Mouse (Mus musculus) limb, embryonic 12.5 days (tissue): ENCODE measurements around the gene Lama1. TPM values are rescaled to one million over a fixed set of nuclear protein-coding genes. Genes with fewer than 3 reads are reported as not detected.
"Not testable (repeated sequence)": the region's sequence is repeated elsewhere in the genome, so short reads cannot be mapped to it uniquely, and the experiment has no call there.

Experiments used
- ATAC-seq: fragments of 200-750 bp; cut with Nextera tagmentation; 2 replicates; pipeline ENCODE4 v1.8.0; 2017; ENCODE audit warnings: low read depth, moderate TSS enrichment; ENCODE audit not compliant: insufficient number of reproducible peaks, insufficient read depth, low FRiP score, low TSS enrichment
- H3K27ac ChIP-seq: fragments of 300-500 bp; sonication (generic); 2 replicates; pipeline ENCODE4 v1.5.1; 2016; ENCODE audit warnings: mild to moderate bottlenecking, moderate library complexity
- H3K27me3 ChIP-seq: fragments of 300-500 bp; sonication (generic); 2 replicates; pipeline ENCODE4 v1.6.1; 2016; ENCODE audit warnings: mild to moderate bottlenecking, moderate library complexity
- H3K36me3 ChIP-seq: fragments of 300-500 bp; sonication (generic); 2 replicates; pipeline ENCODE4 v1.6.1; 2016; ENCODE audit warnings: mild to moderate bottlenecking, moderate library complexity
- H3K4me1 ChIP-seq: fragments of 300-500 bp; sonication (generic); replicated peaks from 2 replicates; pipeline ENCODE4 v1.6.1; 2016
- H3K4me2 ChIP-seq: fragments of 300-500 bp; sonication (generic); 2 replicates; pipeline ENCODE4 v1.6.1; 2016; ENCODE audit warnings: mild to moderate bottlenecking, moderate library complexity
- H3K4me3 ChIP-seq: fragments of 300-500 bp; sonication (generic); replicated peaks from 2 replicates; pipeline ENCODE4 v1.5.1; 2016; ENCODE audit warnings: mild to moderate bottlenecking
- H3K9ac ChIP-seq: fragments of 300-500 bp; sonication (generic); replicated peaks from 2 replicates; pipeline ENCODE4 v1.6.1; 2016; ENCODE audit warnings: mild to moderate bottlenecking, moderate library complexity
- H3K9me3 ChIP-seq: fragments of 300-500 bp; sonication (generic); 2 replicates; pipeline ENCODE4 v1.6.1; 2016; ENCODE audit warnings: mild to moderate bottlenecking, moderate library complexity
- WGBS: fragments of 180-500 bp; shearing (Covaris S2); methylation state at CpG from one replicate; pipeline ENCODE4 v1.1.7; 2016; 5-methylcytosine and 5-hydroxymethylcytosine counted together
- polyA plus RNA-seq: library from polyadenylated mRNA; unstranded; fragments of >200 nt; fragmentation: Nextera tagmentation; extraction: Ambion mirVana; gene quantifications from 2 replicates; pipeline ENCODE4 v1.2.1, GENCODE M21; 2016

Lama1 gene
- polyA plus RNA-seq, 1 experiment from 2014 or later: 2.4 TPM

GRCm38 (mm10) chr17:67715466-67715865 lies 18.4 kb downstream of the Lama1 start:
- H3K36me3 ChIP-seq: no peaks in the 10 kb centered on the region
- no peak overlapping the region for H3K4me3 ChIP-seq
- H3K4me2 ChIP-seq: no peak overlapping the region
- WGBS: 85% methylated on average over 19 of the region's 19 CpGs
- no peaks in the 10 kb centered on the region for H3K27me3 ChIP-seq
- H3K9ac ChIP-seq: no peak overlapping the region
- no peak for ATAC-seq
- no peak overlapping the region for H3K27ac ChIP-seq
- H3K9me3 ChIP-seq: no peaks in the 10 kb centered on the region
- H3K4me1 ChIP-seq: peaks cover 1% of the 10 kb centered on the region; the same call in 1 of the 2 replicates

GRCm38 (mm10) chr17:67722055-67722454 lies 25.0 kb downstream of the Lama1 start:
- ATAC-seq: no peak
- H3K9ac ChIP-seq: no peak overlapping the region
- H3K4me3 ChIP-seq: no peak overlapping the region
- no peak overlapping the region for H3K4me2 ChIP-seq
- H3K27me3 ChIP-seq: no peaks in the 10 kb centered on the region
- peaks cover 8% of the 10 kb centered on the region for H3K4me1 ChIP-seq
- H3K36me3 ChIP-seq: no peaks in the 10 kb centered on the region
- no peaks in the 10 kb centered on the region for H3K9me3 ChIP-seq
- no peak overlapping the region for H3K27ac ChIP-seq
- WGBS: 64% methylated on average over 7 of the region's 7 CpGs

GRCm38 (mm10) chr17:67722578-67722977 lies 25.5 kb downstream of the Lama1 start:
- H3K4me3 ChIP-seq: no peak overlapping the region
- H3K9ac ChIP-seq: no peak overlapping the region
- no peak; the same call in 1 of the 2 replicates for ATAC-seq
- H3K4me1 ChIP-seq: peaks cover 8% of the 10 kb centered on the region
- no peaks in the 10 kb centered on the region for H3K9me3 ChIP-seq
- H3K27ac ChIP-seq: no peak overlapping the region
- no peak overlapping the region for H3K4me2 ChIP-seq
- 98% methylated on average over 1 of the region's 1 CpGs for WGBS
- no peaks in the 10 kb centered on the region for H3K36me3 ChIP-seq
- H3K27me3 ChIP-seq: no peaks in the 10 kb centered on the region

DNA sequence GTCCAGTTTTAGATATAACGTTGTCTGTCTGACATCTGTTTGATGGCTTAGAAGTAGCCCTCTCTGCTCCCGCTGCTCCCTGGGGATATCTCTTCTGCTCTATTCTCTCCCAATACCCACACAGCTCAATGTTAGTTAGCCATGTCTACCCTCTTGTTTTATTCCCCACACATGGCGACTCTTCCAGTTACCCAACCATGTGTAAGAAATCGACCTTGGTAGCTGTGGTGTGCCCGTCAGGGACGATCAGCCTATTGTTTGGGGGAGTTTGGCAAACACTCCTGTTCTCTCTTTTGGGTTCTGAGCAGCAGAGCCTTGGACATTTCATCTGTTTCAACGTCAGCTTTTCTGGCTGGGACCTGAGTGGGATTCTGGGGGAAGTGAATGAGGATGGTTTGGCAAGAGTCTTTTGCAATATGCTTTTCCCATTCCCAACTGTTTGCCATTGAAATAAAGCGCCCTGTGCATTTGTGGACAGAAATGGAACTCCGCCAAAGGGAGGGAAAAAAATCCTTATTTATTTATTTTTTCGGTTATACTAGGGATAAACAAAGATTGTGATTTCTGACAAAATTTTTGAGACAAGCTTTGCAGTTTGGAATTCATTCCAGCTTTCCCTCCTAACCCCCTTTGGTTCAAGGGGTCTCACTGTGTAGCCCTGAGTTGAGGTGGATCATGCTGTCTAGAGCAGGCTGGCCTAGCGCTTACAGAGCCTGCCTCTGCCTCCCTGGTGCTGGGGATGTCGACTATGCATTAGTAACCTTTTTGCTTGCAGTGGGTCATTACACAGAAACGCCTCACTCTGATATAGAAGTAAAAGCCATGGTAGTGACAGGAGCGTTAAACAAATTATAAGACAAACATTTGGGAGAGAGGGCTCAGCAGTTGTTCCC lies 26.4 kb downstream of the Lama1 start:
- Histone ChIP-seq H3K9ac (no peak overlapping the region), H3K4me3 (no peak overlapping the region), H3K27ac (no peak overlapping the region), H3K27me3 (no peaks in the 10 kb centered on the region), H3K4me1 (peaks cover 8% of the 10 kb centered on the region), H3K4me2 (no peak overlapping the region), H3K36me3 (no peaks in the 10 kb centered on the region), H3K9me3 (no peaks in the 10 kb centered on the region)
- no peak for ATAC-seq
- 77% methylated on average over 14 of the region's 14 CpGs for WGBS

DNA sequence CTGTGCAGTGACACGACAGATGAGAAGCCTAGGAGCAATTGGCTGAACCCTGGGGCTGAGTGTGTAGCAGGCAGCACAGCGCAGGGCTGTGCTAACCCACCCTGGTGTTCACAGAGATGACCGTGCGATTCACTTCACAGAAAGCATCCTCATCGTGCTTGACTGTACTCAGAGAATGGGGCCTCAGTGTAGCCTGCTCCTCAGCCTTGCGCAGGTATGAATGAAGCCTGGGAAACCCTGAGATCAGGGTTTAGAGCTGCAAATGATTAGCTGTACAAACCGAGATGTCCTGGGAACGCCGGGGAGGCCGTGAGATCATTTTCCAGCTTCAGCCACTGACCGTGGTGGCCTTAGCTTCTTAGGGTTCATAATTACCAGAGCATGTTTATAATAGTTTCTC lies 29.5 kb downstream of the Lama1 start:
- ATAC-seq: no peak
- Histone ChIP-seq H3K4me2 (no peak overlapping the region), H3K9ac (no peak overlapping the region), H3K36me3 (no peaks in the 10 kb centered on the region), H3K9me3 (no peaks in the 10 kb centered on the region), H3K4me1 (peaks cover 8% of the 10 kb centered on the region), H3K27ac (no peak overlapping the region), H3K4me3 (no peak overlapping the region), H3K27me3 (no peaks in the 10 kb centered on the region)
- WGBS: 80% methylated on average over 11 of the region's 11 CpGs

- Histone ChIP-seq H3K4me1 (peaks cover 8% of the 10 kb centered on the region), H3K4me2 (no peak overlapping the region), H3K9me3 (no peaks in the 10 kb centered on the region), H3K36me3 (no peaks in the 10 kb centered on the region), H3K9ac (no peak overlapping the region), H3K27ac (no peak overlapping the region), H3K27me3 (no peaks in the 10 kb centered on the region), H3K4me3 (no peak overlapping the region)
- WGBS: 43% methylated on average over 7 of the region's 7 CpGs
- no peak for ATAC-seq
These were observed 31.7 kb downstream of the Lama1 start for GRCm38 (mm10) chr17:67728751-67729150.

DNA sequence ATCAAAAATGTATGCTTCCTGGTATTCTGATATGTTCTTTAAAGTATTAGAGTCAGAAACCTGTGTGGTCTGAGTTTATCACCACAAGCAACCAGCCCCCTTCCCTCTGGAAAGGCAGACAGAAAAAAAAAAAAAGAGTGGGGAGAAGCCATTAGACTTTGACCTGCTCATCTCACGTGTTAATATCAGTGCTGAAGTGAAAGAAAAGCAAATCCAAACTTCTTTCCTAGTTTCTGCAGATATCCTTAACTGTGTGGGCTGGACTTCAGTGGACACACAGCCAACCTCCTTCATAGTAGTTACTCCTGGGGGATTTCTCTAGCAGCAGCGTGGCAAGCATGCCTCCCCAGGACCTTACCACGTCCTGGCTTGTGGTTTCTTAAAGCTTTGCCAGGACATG lies 34.0 kb downstream of the Lama1 start:
- 84% methylated on average over 3 of the region's 3 CpGs for WGBS
- H3K36me3 ChIP-seq: no peaks in the 10 kb centered on the region
- H3K27ac ChIP-seq: no peak overlapping the region
- no peak for ATAC-seq
- H3K4me2 ChIP-seq: no peak overlapping the region
- no peaks in the 10 kb centered on the region for H3K27me3 ChIP-seq
- no peaks in the 10 kb centered on the region for H3K4me1 ChIP-seq
- no peaks in the 10 kb centered on the region for H3K9me3 ChIP-seq
- no peak overlapping the region for H3K4me3 ChIP-seq
- H3K9ac ChIP-seq: no peak overlapping the region

DNA sequence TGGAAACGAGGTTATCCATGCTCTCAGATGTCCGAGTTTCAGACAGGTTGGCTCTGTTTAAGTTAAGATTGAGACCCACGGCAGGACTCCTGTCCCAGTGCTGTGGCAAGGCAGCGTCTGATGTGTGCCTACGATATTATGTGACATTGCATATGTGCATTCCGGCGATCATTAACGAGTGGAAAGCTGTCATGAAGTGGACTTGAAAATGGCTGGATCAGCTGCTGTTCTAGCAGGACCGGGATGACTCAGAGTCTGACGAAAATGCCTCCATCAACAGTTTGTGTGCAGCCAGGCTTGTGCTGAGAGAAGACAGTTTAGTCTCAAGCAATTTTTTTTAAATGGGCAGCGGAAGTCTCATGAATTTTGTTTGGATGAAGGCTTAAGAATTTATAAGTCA lies 34.9 kb downstream of the Lama1 start:
- no peak overlapping the region for H3K9ac ChIP-seq
- 86% methylated on average over 11 of the region's 11 CpGs for WGBS
- no peak overlapping the region for H3K4me2 ChIP-seq
- ATAC-seq: no peak
- no peaks in the 10 kb centered on the region for H3K36me3 ChIP-seq
- no peak overlapping the region for H3K27ac ChIP-seq
- H3K4me1 ChIP-seq: no peaks in the 10 kb centered on the region
- no peaks in the 10 kb centered on the region for H3K27me3 ChIP-seq
- no peaks in the 10 kb centered on the region for H3K9me3 ChIP-seq
- H3K4me3 ChIP-seq: no peak overlapping the region

DNA sequence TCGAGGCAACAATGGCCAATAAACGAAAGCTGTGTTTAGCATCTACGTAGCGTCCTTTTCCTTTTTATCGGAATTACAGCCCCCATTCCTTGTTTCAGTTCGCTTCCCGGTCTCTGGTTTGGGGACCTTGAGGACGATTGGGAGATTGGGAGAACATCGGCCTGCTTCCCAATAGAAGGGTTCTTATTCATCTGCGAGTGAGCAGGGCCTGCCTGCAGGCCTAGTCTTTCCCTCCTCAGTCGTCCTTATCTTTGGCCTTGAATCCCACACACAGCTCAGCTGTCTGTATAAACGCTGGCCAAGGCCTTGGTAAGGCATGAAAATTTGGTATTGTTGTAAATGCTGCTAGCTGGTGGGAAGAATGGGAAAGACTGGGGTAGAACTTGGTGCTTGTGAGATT lies 36.5 kb downstream of the Lama1 start:
- Histone ChIP-seq H3K27ac (no peak overlapping the region), H3K9me3 (no peaks in the 10 kb centered on the region), H3K36me3 (no peaks in the 10 kb centered on the region), H3K4me1 (no peaks in the 10 kb centered on the region), H3K4me3 (no peak overlapping the region), H3K4me2 (no peak overlapping the region), H3K27me3 (no peaks in the 10 kb centered on the region), H3K9ac (no peak overlapping the region)
- ATAC-seq: no peak
- WGBS: 82% methylated on average over 12 of the region's 12 CpGs

DNA sequence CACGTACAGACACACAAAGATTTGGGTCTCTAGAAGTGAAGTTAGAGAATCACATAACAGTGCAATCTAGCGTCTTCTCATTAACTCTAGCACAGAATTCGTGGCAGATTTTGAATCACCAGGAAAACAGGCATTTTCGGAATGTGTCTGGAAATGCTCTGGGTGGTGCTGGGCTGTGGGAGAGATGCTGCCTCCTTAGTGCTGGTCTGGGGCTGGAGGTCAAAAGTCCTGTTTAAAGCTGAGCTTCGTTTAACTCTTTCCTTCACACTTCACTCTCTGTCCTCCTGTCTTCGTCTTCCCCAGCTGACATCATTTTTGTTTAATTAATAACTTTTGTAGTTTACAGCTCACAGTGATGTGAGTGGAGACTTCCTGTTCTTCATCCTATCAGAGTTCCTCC lies 38.7 kb downstream of the Lama1 start:
- Histone ChIP-seq H3K27me3 (no peaks in the 10 kb centered on the region), H3K9me3 (no peaks in the 10 kb centered on the region), H3K4me1 (no peaks in the 10 kb centered on the region), H3K4me3 (no peak overlapping the region), H3K36me3 (no peaks in the 10 kb centered on the region), H3K27ac (no peak overlapping the region), H3K4me2 (no peak overlapping the region), H3K9ac (no peak overlapping the region)
- ATAC-seq: no peak
- whole genome bisulfite sequencing: 64% methylated on average over 6 of the region's 6 CpGs

- H3K4me1 ChIP-seq, H3K27ac ChIP-seq, H3K27me3 ChIP-seq, H3K9me3 ChIP-seq, H3K36me3 ChIP-seq, H3K9ac ChIP-seq, ATAC-seq, H3K4me2 ChIP-seq, H3K4me3 ChIP-seq: not testable (repeated sequence)
These were observed 44.2 kb downstream of the Lama1 start for GRCm38 (mm10) chr17:67741229-67741628.
